Mouse (Mus musculus): ENCODE results near the gene Mical3.

The Mical3 gene

DNA sequence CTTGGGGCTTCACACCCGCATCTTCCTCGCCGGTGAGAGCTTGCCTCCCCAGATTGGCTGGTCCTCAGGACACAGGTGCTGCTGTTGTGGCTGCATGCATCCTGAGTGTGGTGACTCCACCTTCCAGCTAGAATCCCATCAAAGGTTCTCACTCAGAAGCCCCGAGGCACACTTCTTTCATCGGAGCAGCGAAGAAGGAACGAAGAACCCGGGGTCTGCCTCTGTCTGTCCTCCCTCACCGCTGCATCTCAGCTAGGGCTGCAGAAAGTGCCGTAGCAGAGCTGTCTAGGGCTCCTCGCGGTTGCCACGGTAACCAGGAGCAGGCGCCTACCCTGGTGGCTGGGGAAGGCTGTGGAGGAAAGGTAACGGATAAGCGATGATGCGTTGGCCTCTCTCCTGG is at the start of gene Mical3:
Gene Mical3 (minus strand): TSS at position 227 of the 400 bp plus-strand sequence.
- DNase-seq (ENCODE audit: low spot score in 2 of 2), result no peak

DNA sequence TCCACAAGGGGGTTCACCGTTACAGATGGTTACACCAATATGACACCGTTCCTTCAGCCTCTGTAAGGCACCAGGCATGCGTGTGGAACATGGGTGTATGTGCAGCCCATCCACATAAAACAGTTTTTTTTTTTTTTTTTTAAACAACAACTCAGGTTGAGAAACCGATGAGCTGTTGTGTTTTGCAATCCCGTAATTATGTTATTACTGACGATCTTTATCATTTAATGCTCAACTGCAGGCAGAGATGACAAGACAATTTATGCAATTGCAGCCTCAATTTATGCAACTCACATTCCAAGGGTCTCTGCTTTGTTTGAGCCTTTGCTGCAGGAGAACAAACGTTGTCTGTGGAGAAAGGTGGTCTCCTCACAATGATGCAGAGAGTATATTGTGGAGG is 49.0 kb upstream of the Mical3 start:
- DNase-seq (ENCODE audit: low spot score in 2 of 2), result no peak

- peak; percentile 49 to 52 for DNase-seq (ENCODE audit: low spot score in 2 of 2)
These were observed 48.0 kb upstream of the Mical3 start for GRCm38 (mm10) chr6:121178700-121179358.

GRCm38 (mm10) chr6:121177118-121177708 is 46.4 kb upstream of the Mical3 start:
- no peak for DNase-seq (ENCODE audit: low spot score in 2 of 2)

GRCm38 (mm10) chr6:121176731-121177098 is 45.9 kb upstream of the Mical3 start:
- no peak for DNase-seq (ENCODE audit: low spot score in 2 of 2)

- no peak for DNase-seq (ENCODE audit: low spot score in 2 of 2)
These were observed 45.4 kb upstream of the Mical3 start for GRCm38 (mm10) chr6:121176011-121176730.

DNA sequence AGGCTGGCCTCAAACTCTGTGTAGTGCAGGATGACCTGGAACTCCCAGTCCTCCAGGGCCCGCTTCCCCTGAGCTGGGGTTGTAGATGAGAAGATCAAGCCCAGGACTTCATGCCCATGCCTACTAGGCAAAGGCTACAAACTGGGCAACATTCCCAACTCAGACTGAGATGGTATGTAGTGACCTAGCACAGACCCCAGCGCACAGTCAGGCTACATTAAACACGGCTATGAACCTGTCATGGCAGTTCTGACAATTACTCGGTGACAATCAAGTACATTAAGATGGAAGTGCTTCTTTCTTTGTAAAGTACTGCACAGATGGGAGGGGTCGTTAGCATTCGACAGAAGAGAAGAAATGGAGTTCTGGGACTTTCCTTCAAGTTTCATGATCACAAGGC is 44.0 kb upstream of the Mical3 start:
- DNase-seq (ENCODE audit: low spot score in 2 of 2), result no peak

GRCm38 (mm10) chr6:121173471-121173870 is 42.7 kb upstream of the Mical3 start:
- DNase-seq (ENCODE audit: low spot score in 2 of 2), result no peak

GRCm38 (mm10) chr6:121171102-121171501 is 40.3 kb upstream of the Mical3 start:
- DNase-seq (ENCODE audit: low spot score in 2 of 2), result no peak

DNA sequence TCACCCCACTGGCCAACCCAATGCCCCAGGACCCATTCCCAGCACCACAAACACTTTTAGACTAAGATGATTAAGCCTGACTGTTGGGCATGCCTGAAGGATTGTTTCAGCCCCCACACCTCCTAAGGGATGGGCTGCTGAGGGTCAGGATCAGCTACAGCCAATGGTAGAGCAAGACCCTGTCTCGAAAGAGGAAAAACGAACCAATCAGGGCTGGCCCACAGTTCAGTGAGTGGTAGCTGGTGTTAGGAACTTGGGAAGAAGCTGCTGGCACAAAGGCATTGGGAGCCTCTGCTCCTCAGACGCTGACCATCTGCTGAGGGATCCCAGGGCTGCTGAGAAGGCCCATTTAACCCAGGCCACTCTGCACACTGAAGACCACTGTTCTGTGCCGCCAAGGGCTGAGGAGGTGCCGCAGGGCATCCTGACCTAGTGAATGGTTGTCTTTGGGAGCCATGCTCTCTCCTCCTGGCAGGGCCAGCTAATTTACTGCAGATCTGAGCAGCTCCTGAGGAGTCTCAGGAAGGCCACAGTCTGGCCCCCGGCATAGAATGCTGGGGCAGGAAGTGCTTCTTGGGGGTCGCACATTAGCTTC is 36.7 kb upstream of the Mical3 start:
- DNase-seq (ENCODE audit: low spot score in 2 of 2), result no peak

- no peak for DNase-seq (ENCODE audit: low spot score in 2 of 2)
These were observed 35.3 kb upstream of the Mical3 start for GRCm38 (mm10) chr6:121166098-121166552.

GRCm38 (mm10) chr6:121162616-121163015 is 31.8 kb upstream of the Mical3 start:
- no peak for DNase-seq (ENCODE audit: low spot score in 2 of 2)

DNA sequence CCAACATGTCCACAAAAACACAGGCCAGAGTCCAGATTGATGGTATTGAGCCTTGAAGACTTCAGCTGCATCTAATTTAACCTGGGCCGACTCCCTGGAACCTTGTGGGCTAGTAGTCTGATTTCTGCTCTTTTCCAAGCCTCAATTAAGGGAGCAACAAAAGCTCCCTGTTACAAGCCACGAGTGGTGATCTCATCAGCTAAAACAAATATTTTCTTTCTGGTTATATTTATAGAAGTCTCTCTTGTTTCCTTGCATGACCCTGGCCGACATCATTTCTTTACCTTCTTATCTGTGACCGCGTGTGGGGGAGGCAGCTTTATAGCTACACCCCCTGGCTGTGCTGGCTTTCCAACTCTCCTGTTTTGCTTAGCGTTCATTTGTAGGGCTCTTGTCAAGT is 29.3 kb upstream of the Mical3 start:
- no peak for DNase-seq (ENCODE audit: low spot score in 2 of 2)

DNA sequence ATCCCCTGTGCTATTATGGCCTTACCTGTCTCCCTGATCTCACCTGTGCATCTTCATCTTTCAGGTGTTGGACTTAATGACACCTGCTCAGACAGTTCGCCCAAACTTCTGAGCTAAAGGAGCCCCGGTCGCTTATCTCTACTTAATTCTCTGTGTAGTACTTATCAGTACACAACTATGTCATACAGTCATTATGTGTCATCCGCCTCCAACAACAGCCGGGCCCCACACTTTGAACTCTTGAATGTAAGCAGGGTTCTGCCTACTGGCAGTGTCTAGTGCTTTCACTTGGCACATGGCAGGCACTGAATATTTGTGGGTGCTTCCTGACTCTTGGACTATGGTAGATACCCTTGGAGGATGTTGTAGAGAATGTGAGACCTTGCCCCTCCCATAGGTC is 28.8 kb upstream of the Mical3 start:
- no peak for DNase-seq (ENCODE audit: low spot score in 2 of 2)

- peak in 1 of 2 experiments; percentile 56 for DNase-seq (ENCODE audit: low spot score in 2 of 2)
These were observed 25.2 kb upstream of the Mical3 start for GRCm38 (mm10) chr6:121156030-121156429.

DNA sequence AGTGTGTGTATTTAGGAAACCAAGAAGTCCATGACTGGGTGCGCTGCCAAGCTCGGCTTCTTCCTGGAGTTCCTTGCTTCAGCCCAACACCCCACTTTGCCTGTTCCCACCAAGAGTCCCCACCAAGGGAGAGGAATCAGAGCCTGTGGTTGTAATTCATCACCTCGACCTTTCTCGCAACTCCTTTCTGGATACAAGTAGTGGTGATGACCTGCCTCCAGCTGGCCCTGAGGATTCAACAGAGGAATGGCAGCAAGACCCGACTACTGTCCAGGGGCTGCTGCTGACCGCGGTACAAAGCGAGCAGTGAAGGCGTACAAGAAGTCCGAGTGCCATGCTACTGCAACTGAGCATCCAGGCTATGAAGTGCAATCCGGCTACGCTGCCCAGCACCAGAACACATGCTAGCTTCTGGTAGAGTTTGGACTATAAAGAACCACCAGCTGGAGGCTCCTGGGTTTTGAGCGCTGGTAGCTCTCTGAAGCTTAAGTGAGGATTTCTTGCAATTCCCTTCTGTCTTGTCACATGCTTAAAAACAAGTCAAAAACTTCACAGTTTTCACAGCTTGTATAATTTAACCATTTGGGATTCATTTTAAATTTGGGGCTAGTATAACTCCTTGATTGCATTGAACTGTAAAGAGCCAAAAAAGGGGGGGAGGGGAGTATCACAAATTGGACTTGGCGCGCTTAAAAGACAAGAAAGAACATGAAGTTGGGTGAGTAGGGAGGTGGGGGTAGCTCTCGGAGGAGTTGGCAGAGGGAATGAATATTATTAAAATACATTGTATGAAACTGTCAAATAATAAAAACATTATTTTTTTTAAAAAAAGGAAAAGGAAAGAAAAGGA is 23.9 kb upstream of the Mical3 start:
- DNase-seq (ENCODE audit: low spot score in 2 of 2), result no peak

- no peak for DNase-seq (ENCODE audit: low spot score in 2 of 2)
These were observed 22.4 kb upstream of the Mical3 start for GRCm38 (mm10) chr6:121153177-121153576.

GRCm38 (mm10) chr6:121151732-121152131 is 20.9 kb upstream of the Mical3 start:
- peak in 1 of 2 experiments; percentile 71 for DNase-seq (ENCODE audit: low spot score in 2 of 2)

DNA sequence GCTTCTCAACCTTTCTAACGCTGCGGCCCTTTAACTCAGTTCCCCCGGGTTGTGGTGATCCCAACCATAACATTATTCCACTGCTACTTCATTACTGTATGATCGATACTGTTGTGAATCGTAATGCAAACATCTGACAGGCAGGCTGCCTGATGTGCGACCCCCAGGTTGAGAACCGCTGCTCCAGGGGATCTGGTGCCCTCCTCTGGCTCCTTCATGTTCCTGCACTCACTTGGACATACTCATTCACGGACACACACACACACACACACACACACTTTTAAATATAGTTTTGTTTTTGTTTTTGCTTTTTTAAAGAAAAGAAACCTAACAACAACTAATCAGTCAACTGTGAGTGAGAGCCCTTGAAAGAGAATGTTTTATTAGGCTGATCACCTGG is 19.3 kb upstream of the Mical3 start:
- no peak for DNase-seq (ENCODE audit: low spot score in 2 of 2)

- no peak for DNase-seq (ENCODE audit: low spot score in 2 of 2)
These were observed 18.6 kb upstream of the Mical3 start for GRCm38 (mm10) chr6:121149420-121149819.

- DNase-seq (ENCODE audit: low spot score in 2 of 2), result no peak
These were observed 17.6 kb upstream of the Mical3 start for GRCm38 (mm10) chr6:121148360-121148759.

DNA sequence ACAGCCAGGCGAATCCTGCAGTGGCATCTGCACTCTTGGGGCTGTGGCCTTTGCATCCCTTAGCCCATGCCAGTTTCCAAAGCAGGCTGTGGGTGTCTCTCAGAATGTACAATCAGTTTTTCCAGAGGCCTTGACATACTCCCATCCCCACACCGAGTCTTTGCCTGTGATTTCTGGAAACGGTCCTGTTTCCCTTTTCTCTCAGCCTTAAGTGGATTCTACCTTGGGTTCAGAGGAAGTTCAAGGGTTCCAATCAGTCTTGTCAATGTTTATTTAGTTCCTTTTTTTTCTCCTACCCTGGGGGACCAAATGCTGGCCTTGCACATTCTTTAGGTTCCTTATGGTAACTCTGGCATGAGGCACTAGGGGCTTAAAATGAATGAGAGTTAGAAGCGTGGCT is 16.0 kb upstream of the Mical3 start:
- DNase-seq (ENCODE audit: low spot score in 2 of 2), result no peak
